Mouse (Mus musculus) heart, postnatal 10 days (tissue): ENCODE results near the gene Gm38431. TPM values are rescaled to one million over a fixed set of nuclear protein-coding genes. Genes with fewer than 3 reads are reported as not detected.
A peak's percentile ranks its signal among the peaks of the same experiment; 100 is the strongest.

Source experiments
- DNase-seq, 2 experiments: peaks; one replicate each; pipeline ENCODE4 v3.0.0; 2021
- intact Hi-C: fragments of 180-260 bp; cut with DNase I; formaldehyde crosslinking; loops from one replicate; pipeline ENCODE4 v1.15.1; 2025
- total RNA-seq, 2 experiments: library from RNA; stranded (reverse); gene quantifications; 2 replicates each; pipeline ENCODE4 v1.2.3; 2021

The Gm38431 gene
- total RNA-seq, 2 experiments from 2014 or later, result 0.64 to 0.77 TPM

- intact Hi-C loops, result no loop called here
- no peak for DNase-seq
Measured at GRCm38 (mm10) chr9:21107607-21108237, 15.9 kb upstream of the Gm38431 start.

DNA sequence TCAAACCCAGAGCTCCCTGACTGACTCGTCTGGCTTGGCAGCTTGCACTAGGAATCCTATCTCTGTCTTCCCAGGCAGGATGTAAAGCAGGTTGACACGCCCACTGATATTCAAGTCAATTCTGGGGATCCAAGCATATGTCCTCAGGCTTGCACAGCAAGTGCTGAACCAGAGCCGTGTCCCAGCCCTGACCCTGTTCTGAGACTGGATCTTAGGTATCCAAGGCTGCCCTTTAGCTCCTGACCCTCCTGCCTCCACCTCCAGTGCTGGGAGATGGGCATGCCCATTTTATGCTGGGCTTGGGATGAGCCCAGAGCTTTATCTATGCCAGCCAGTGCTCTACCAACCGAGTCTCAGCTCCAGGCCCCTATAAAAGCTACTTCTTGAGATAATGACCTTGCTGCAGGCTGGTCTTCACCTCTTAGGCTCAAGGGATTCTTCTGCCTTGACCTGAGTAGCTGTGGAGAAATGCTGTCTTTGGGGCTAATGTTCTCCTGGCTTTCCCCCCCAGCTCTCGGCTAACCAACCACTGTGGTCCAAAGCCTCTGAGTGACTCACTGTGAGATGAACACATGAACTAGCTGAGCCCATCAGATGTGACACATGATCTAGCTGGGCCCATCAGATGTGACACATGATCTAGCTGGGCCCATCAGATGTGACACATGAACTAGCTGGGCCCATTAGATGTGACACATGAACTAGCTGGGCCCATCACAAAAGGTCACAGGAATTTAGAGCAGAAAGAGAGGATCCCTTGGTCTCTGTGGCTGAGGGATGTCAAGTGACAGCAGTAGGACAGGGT lies 14.2 kb upstream of the Gm38431 start:
- intact Hi-C loops, result no loop called here

GRCm38 (mm10) chr9:21104814-21105213 lies 13.0 kb upstream of the Gm38431 start:
- DNase-seq, result no peak
- intact Hi-C loops, result no loop called here

More for the DNA sequence above, 14.2 kb upstream of the Gm38431 start:
- DNase-seq, result no peak

DNA sequence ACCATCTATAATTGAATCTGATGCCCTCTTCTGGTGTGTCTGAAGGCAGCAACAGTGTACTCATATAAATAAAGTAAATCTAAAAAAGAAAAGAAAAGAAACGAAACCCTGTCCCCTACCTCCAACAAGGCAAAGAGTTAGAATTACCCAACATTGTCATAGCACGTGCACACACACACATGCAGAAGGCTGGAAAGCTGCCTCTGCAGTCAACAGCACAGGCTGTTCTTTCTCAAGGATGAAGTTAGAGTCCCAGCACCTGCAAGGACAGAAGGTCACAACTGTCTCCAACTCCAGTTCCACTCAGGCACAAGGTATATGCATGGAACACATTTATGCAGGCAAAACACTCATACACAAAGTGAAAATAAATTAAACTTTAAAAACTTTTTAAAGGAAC lies 10.3 kb upstream of the Gm38431 start:
- intact Hi-C loops, result no loop called here
- no peak for DNase-seq

DNA sequence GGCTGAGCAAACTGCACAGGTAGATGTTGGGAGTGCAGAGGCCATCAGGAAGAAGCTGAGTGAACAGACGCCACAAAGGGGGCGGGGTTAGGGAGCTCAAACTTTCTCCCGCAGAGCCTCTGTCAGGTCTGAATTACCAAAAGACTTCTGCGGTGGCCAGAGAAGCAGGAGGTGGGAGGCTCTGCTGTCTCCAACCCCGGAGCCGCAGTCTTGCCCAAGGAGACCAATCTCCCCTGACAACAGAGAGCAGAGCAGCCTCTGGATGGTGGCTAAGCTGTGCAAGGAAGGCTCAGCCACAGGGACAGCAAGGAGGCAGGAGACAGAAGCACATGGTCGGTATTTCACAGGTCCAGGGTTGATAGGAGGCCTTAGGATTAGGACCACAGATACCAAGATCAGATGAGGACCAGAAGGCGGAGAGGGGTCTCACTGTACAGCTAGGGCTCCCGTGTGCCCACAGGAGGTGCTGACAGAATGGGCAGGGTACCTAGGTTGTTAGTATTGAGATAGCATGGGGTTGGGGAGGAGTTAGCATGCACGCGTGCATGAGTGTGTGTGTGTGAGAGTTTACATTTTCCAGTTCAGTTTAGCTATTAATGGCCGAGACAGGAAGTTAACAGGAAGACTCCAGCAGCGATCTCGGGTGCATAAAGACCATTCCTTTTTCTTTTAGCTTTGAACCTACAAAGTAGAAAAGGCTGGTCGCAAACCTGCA lies 8.8 kb upstream of the Gm38431 start:
- DNase-seq, result no peak
- intact Hi-C loops, result no loop called here

- intact Hi-C loops, result no loop called here
- no peak for DNase-seq
Measured at GRCm38 (mm10) chr9:21097793-21098192, 6.0 kb upstream of the Gm38431 start.

DNA sequence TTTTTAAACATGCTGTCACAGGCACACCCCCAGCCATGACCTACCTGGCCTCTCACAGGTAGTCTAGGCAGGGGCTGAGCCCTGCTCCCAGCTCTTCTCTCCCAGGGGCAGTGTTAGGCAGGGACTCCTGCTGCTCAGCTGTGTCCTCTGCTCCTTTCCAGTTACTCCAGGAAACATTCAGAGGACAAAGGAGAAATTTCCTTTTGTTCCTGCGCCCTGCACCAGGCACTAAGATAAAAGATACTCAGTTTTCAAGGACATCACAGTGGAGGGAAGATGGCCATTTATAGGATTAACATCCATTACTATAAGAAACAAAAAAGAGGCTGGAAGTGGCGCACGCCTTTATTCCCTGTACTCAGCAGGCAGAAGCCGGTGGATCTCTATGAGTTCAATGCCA lies 4.2 kb upstream of the Gm38431 start:
- intact Hi-C loops, result no loop called here
- DNase-seq, result no peak

DNA sequence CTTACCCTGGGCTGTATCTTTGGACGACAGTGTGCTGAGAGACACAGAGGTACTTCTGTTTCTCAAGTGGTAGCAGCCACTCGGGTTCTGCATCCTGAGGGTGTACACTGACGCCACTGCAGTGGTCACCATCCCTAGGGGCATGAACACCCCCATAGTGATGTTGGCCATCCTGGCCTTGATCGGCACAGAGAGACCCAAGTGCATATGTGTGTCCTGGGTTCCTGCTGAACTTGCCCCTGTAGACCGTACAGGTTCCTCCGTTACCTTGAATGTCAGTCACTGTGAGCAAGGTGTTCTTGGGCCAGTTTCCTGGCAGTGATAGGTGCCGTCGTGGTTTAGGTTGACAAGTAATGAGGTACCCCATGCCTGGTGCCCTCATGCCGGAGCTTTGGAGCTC lies 1.6 kb upstream of the Gm38431 start:
- intact Hi-C loops, result loop anchor here (2.0 kb wide), 1 partner anchor 37 kb away; the partner anchor contains the start of gene Tyk2
- no peak for DNase-seq

DNA sequence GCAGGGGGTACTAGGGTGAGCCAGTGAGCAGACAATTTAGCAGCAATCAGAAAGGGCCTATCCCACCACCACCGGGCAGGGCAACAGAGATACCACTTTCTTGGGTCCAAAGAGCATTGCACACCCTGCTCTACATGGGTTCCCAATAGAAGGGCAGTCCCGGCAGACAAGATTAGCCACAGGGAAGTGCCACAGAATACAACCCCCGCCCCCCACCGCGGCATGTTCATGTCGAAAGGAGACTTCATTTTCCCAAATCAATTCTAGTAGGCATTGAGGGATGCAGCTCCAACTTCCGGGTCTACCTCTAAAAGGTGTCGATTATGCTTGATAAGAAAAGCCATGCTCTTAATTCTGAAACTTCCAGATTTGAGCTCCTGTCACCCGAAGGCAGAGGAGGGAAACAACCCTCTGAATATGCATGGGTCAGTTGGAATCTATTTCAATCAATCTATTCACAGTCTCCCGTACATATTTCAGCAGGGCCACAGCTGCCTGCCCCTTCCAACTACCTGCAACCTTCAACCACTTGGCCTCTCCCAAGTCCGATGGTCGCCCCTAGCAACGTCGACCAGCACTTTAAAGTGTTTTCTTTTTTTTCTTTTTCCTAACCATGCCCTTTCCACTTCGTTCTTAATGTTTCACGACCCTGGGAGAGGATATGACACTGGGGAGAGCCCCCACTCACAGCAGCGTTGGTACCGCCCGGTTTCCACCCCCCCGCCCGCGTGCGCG lies 658 bp downstream of the Gm38431 start:
- intact Hi-C loops, result no loop called here
- DNase-seq, result no peak

DNA sequence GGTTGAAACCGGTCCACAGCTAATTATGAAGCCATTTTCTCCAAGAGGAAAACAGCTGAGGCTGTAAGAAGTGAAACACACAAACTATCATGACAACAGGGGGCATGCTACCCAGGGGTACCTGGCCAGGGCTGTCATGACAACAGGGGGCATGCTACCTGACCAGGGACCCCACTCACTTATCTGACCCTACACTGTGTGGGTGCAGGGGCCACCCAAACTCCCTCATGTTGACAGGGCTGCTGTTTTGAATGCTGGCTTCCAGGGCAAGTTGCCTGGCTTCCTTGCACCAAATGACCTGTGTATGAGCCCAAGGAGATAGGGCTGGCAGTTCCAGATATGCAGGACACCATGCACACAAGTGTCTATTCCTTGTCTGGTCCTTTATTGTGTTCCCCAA lies 1.3 kb downstream of the Gm38431 start:
- intact Hi-C loops, result no loop called here
- no peak for DNase-seq

GRCm38 (mm10) chr9:21083324-21083723 lies 8.5 kb downstream of the Gm38431 start:
- no peak for DNase-seq
- intact Hi-C loops, result no loop called here

DNA sequence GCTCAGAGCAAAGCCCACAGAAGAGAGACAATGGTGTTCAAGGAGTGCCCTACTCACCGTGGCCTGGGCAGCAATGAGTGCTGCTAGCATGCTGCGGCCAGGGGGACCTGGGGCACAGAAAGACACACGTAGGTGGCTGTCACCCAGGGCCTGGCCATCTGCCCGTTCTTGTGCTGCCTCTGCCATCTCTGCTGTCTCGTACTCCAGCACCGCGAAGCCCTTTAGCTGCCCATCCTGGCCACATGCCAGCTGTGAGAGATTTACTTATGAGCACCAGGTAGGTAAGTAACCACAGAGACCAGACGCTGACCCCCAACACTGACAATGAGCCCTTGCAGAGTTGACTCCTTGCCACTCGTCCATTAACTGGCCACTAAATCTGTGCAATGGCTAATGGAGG lies 10.7 kb downstream of the Gm38431 start:
- intact Hi-C loops, result no loop called here
- no peak for DNase-seq

GRCm38 (mm10) chr9:21075625-21076024 lies 16.2 kb downstream of the Gm38431 start:
- DNase-seq, result no peak
- intact Hi-C loops, result no loop called here

GRCm38 (mm10) chr9:21074173-21074572 lies 17.6 kb downstream of the Gm38431 start:
- intact Hi-C loops, result no loop called here
- DNase-seq, result no peak

DNA sequence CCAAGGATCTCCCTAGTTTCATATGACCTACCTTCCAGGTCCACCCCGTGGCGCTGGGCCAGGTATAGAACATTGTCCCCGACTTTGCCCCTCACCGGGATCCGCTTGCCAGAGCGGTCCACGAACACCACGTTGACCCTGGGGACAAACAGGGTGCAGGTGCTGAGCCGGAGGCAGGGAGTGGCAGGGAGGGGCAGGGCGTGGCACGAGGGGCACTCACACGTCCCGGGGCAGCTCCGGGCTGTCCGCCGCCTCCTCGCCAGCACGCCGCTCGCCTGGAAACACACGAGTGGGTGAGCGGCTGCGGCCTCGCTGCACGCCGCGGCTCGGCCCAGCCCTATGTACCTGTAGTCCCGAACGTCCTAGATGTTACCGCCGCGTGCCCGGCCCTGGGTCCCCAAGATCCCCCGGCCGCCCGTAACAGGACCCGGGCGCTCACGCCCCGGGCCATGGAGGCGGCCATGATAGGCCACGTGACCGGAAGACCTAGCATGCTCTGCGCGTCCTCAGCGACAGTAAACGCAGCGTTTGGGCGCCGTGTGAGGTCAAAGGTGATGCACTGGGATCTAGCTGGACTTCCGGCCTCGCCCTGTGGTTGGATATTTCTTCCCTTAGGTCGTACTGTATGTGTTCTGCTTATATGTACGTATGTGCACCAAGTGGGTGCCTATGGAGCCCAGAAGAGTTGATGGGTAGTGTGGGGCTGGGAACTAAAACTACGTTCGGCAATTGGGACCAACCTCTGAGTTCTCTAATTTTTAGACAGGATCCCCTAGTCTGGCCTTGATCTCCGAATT lies 18.6 kb downstream of the Gm38431 start, which contains the start of the genes Gm49373 and Fdx1l:
Gene Gm49373 (minus strand): TSS at position 53 of the 797 bp plus-strand sequence.
Gene Fdx1l (minus strand): TSS at position 571 of the 797 bp plus-strand sequence.
- intact Hi-C loops, result loop anchor here (2.0 kb wide), 1 partner anchor 42 kb away; no protein-coding TSS in a partner anchor

GRCm38 (mm10) chr9:21072641-21073040 lies 19.2 kb downstream of the Gm38431 start:
- DNase-seq, result peak in 1 of 2 experiments; percentile 18
- intact Hi-C loops, result loop anchor here (2.0 kb wide), 1 partner anchor 42 kb away; no protein-coding TSS in a partner anchor

More for the DNA sequence above, 18.6 kb downstream of the Gm38431 start, which contains the start of the genes Gm49373 and Fdx1l:
- peak; percentile 92 to 94 for DNase-seq

- no peak for DNase-seq
- intact Hi-C loops, result no loop called here
Measured at GRCm38 (mm10) chr9:21067006-21067684, 24.7 kb downstream of the Gm38431 start, which contains the start of gene Zglp1. Gene Zglp1 (minus strand): TSS chr9:21067093.

DNA sequence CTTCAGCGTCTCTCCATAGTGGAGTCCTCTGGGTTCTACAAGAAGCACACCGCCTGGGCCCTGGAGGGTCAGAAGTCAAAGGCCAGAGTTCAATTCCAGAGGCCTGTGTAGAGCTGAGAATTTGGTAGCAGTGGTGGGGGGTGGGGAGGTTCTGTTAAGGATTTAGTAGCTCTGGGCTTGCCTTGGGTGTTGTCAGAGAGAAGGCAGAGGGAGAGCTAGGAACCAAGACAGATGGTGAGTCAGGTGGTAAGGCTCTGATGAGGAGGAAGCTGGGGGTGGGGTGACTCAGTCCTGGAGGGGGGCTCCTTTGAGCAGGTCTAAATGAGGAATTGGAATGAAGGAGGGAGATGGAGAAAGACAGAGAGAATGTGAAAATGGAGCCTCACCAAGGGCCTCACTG lies 28.9 kb downstream of the Gm38431 start:
- intact Hi-C loops, result no loop called here
- no peak for DNase-seq

DNA sequence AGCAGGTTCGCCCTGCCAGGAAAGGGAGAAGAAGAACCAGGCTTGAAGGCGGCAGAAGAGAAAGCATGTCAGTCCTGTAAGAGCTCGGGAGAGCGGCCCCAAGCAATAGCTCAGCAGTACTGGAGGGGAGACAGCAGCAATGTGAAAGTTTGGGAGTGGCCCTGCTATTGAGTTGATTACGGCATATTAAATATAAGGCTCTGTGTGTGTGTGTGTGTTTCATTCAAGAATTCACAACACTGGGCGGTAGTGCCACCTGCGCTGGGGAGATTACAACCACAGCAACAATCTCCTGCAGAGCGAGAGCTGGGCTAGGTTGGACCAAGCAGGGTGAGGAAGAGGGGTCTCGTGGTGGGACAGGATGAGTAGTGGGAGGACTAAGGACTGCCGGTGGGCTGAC lies 40.2 kb downstream of the Gm38431 start:
- no peak for DNase-seq
- intact Hi-C loops, result no loop called here
